Mouse (Mus musculus): ENCODE measurements around the gene Lsm12. TPM values are rescaled to one million over a fixed set of nuclear protein-coding genes. Genes with fewer than 3 reads are reported as not detected.

Lsm12 gene
- total RNA-seq, 4 experiments from 2014 or later = 53.5 to 61.6 (median 58.8) TPM

DNA sequence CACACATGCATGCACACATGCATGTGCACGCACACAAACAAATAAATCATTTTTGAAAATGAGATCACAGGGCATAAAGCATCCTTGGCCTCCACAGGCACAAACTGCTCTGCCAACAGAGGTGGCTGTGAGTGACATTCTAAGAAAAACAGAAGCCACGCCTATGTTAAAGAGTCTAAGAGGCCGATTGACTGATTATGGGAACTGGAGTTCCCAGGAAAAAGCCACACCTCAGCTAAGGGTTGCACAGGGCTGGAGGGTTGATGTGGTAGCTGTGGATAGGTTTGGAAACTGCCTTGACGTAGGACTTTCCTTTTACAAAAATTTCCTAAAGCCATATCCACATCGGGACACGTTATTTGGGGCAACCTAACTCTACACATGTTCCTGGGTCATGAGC lies 67.7 kb downstream of the Lsm12 start:
- no peak for DNase-seq (ENCODE audit: low spot score in 2 of 2)

DNA sequence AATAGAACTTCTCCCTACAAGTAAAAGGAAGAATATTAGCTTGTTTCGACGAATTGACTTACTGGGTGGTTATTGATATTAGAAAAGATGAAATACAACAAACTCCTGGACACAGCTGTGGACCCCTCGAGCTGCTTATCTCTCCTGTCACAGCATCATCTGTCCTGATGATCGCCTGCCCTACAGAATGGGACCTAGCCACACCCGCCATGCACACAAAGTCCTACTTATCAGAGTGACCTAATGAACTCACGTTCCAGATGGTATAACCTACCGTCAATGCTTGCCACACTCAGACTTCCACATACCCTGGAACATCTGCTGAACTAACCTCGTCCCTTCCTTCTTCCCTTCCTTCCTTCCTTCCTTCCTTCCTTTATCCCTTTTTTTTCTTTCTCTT lies 68.9 kb downstream of the Lsm12 start:
- DNase-seq (ENCODE audit: low spot score in 2 of 2) = no peak

Small RNA genes within 50 kb of the gene (microRNA-seq; reads per million reads assigned to microRNA genes)
- 2.0 to 2.6 reads per million in 2 experiments for gene Mir8101

Other genes starting within 250 kb of the Lsm12 start
- under 1 TPM in 1 of 4 experiments, not detected in 3; 0.22 TPM for gene Sost, start 218.3 kb downstream of the Lsm12 start, total RNA-seq (2022)
- gene Cfap97d1, start 201.0 kb downstream of the Lsm12 start, total RNA-seq (2022) = not detected
- gene Dusp3, start 198.3 kb downstream of the Lsm12 start, total RNA-seq (2022) = 100 to 1,000 TPM; 151 to 190 (median 164) TPM
- gene Mpp3, start 156.8 kb downstream of the Lsm12 start, total RNA-seq (2022) = 100 to 1,000 TPM in 1 of 4 experiments, 10 to 100 TPM in 3; 88.8 to 102 (median 95.8) TPM
- gene Cd300lg, start 143.8 kb downstream of the Lsm12 start, total RNA-seq (2022) = not detected
- 100 to 1,000 TPM; 118 to 152 (median 135) TPM for gene Mpp2, start 96.8 kb downstream of the Lsm12 start, total RNA-seq (2022)
- not detected for gene Ppy, start 84.0 kb downstream of the Lsm12 start, total RNA-seq (2022)
- not detected for gene Pyy, start 77.5 kb downstream of the Lsm12 start, total RNA-seq (2022)
- under 1 TPM in 1 of 4 experiments, not detected in 3; 0.29 TPM for gene Nags, start 39.8 kb downstream of the Lsm12 start, total RNA-seq (2022)
- gene Tmem101, start 28.9 kb downstream of the Lsm12 start, total RNA-seq (2022) = 10 to 100 TPM; 22.6 to 27.3 (median 25.1) TPM
- gene G6pc3, start 4.3 kb upstream of the Lsm12 start, total RNA-seq (2022) = 10 to 100 TPM; 66.0 to 74.2 (median 70.4) TPM
- gene Hdac5, start 44.9 kb upstream of the Lsm12 start, total RNA-seq (2022) = 100 to 1,000 TPM; 219 to 252 (median 232) TPM
- 1 to 10 TPM in 1 of 4 experiments, under 1 TPM in 3; 0.62 to 1.2 (median 0.64) TPM for gene BC030867, start 63.6 kb upstream of the Lsm12 start, total RNA-seq (2022)
- 1 to 10 TPM; 2.1 to 2.4 (median 2.2) TPM for gene Asb16, start 83.4 kb upstream of the Lsm12 start, total RNA-seq (2022)
- gene Tmub2, start 99.6 kb upstream of the Lsm12 start, total RNA-seq (2022) = 10 to 100 TPM; 61.4 to 72.0 (median 67.7) TPM
- gene Atxn7l3, start 111.3 kb upstream of the Lsm12 start, total RNA-seq (2022) = 100 to 1,000 TPM; 153 to 169 (median 157) TPM
- gene Ubtf, start 134.4 kb upstream of the Lsm12 start, total RNA-seq (2022) = 100 to 1,000 TPM; 106 to 122 (median 120) TPM
- gene Slc4a1, start 180.9 kb upstream of the Lsm12 start, total RNA-seq (2022) = under 1 TPM in 2 of 4 experiments, not detected in 2; 0.10 to 0.11 TPM
- gene Rundc3a, start 208.1 kb upstream of the Lsm12 start, total RNA-seq (2022) = 100 to 1,000 TPM; 420 to 453 (median 428) TPM
- gene Slc25a39, start 222.7 kb upstream of the Lsm12 start, total RNA-seq (2022) = 10 to 100 TPM; 62.0 to 72.4 (median 64.6) TPM
- 100 to 1,000 TPM in 2 of 4 experiments, 10 to 100 TPM in 2; 61.9 to 191 (median 114) TPM for gene Grn, start 245.0 kb upstream of the Lsm12 start, total RNA-seq (2022)